Mouse (Mus musculus): ENCODE data around the gene Fiz1. TPM values are rescaled to one million over a fixed set of nuclear protein-coding genes. Genes with fewer than 3 reads are reported as not detected.
A peak's percentile ranks its signal among the peaks of the same experiment; 100 is the strongest.

Fiz1 gene
- total and polyA plus RNA-seq, 3 experiments = 17.9 to 20.4 (median 18.2) TPM

DNA sequence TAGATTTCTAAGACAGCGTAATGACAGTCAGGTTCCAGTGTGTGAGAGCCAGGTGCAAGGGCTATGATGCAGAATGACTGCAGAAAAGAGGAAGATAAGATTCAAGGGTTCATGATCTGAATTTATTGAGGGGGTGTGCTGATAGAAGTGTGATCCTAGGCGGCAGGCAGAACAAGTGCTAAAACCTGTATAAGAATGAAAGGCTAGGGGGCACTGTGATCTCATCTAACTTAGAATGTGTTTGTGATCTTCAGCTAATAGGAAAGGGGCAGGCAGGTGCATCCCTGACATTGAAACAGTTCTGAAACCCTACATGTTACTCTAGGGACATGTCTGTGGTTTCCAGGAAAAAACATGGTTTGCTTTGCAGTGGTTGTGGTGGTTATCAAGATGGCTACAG, 31.6 kb upstream of the Fiz1 start:
- H3K79me2 ChIP-seq (replicated peaks; ENCODE audit: control insufficient read depth, insufficient read depth, low read length) = no peaks in the 10 kb centered on the region
- no peaks in the 10 kb centered on the region for H3K4me1 ChIP-seq (ENCODE audit: control insufficient read depth, insufficient read depth, low read length)
- no peak for DNase-seq
- H3K36me3 ChIP-seq (ENCODE audit: control insufficient read depth, insufficient read depth, low read length) = no peaks in the 10 kb centered on the region
- no peak overlapping the region for H3K4me3 ChIP-seq
- no peak overlapping the region for H3K9ac ChIP-seq (ENCODE audit: low read depth, low read length)
- no peak overlapping the region for H3K27ac ChIP-seq
- WGBS = 79% methylated on average over 2 of the region's 2 CpGs
- TF ChIP-seq EP300 (IDR thresholded peaks at IDR 0.05; ENCODE audit: insufficient read depth, low read depth, low read length) = no peak
- TF ChIP-seq POLR2A (IDR thresholded peaks at IDR 0.05; ENCODE audit: insufficient read depth, low read depth, low read length) = no peak
- TF ChIP-seq CTCF (IDR thresholded peaks at IDR 0.05) = no peak
- intact Hi-C loops (cut with DNase I) = no loop called here
- H3K27me3 ChIP-seq (ENCODE audit: control insufficient read depth, insufficient read depth, low read length) = no peaks in the 10 kb centered on the region

- H3K9ac ChIP-seq (ENCODE audit: low read depth, low read length) = no peak overlapping the region
- H3K4me1 ChIP-seq (ENCODE audit: control insufficient read depth, insufficient read depth, low read length) = no peaks in the 10 kb centered on the region
- no peaks in the 10 kb centered on the region for H3K36me3 ChIP-seq (ENCODE audit: control insufficient read depth, insufficient read depth, low read length)
- DNase-seq = no peak
- H3K27ac ChIP-seq = no peak overlapping the region
- H3K27me3 ChIP-seq (ENCODE audit: control insufficient read depth, insufficient read depth, low read length) = no peaks in the 10 kb centered on the region
- intact Hi-C loops (cut with DNase I) = no loop called here
- H3K79me2 ChIP-seq (replicated peaks; ENCODE audit: control insufficient read depth, insufficient read depth, low read length) = no peaks in the 10 kb centered on the region
- H3K4me3 ChIP-seq = no peak overlapping the region
- TF ChIP-seq EP300 (IDR thresholded peaks at IDR 0.05; ENCODE audit: insufficient read depth, low read depth, low read length) = no peak
- no peak for TF ChIP-seq POLR2A (IDR thresholded peaks at IDR 0.05; ENCODE audit: insufficient read depth, low read depth, low read length)
- TF ChIP-seq CTCF (IDR thresholded peaks at IDR 0.05) = no peak
- 60% methylated on average over 2 of the region's 2 CpGs for WGBS
Measured at GRCm38 (mm10) chr7:5044981-5045380, 30.5 kb upstream of the Fiz1 start.

DNA sequence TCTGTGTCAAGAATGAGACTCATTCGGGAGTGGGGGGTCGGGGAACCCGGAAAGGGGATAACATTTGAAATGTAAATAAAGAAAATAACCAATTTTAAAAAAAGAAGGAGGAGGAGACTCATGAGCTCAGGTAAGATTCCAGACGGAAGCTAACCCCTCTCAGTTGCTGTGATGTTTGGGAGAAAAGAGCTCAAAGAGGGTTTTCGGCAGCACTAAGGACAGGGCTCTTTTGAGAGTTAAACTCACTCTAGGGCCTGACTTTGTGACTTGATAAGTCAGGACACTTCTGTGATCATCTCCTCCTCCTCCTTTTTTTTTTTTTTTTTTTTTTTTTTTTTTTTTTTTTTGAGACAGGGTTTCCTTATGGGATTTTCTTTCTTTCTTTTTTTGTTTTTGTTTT, 24.4 kb upstream of the Fiz1 start:
- Histone ChIP-seq H3K79me2 (replicated peaks; ENCODE audit: control insufficient read depth, insufficient read depth, low read length) (no peaks in the 10 kb centered on the region), H3K36me3 (ENCODE audit: control insufficient read depth, insufficient read depth, low read length) (no peaks in the 10 kb centered on the region; the same call in 1 of the 2 replicates), H3K4me3 (peak overlapping the region; percentile 98), H3K27ac (peak overlapping the region; percentile 98), H3K9ac (ENCODE audit: low read depth, low read length) (no peak overlapping the region), H3K27me3 (ENCODE audit: control insufficient read depth, insufficient read depth, low read length) (no peaks in the 10 kb centered on the region), H3K4me1 (ENCODE audit: control insufficient read depth, insufficient read depth, low read length) (no peaks in the 10 kb centered on the region; the same call in 1 of the 2 replicates)
- 28% methylated on average over 5 of the region's 5 CpGs for WGBS
- TF ChIP-seq CTCF (IDR thresholded peaks at IDR 0.05) (no peak), EP300 (IDR thresholded peaks at IDR 0.05; ENCODE audit: insufficient read depth, low read depth, low read length) (no peak), POLR2A (IDR thresholded peaks at IDR 0.05; ENCODE audit: insufficient read depth, low read depth, low read length) (no peak)
- DNase-seq = no peak
- intact Hi-C loops (cut with DNase I) = loop anchor here (2.0 kb wide), 1 partner anchor 18 kb away; the partner anchor contains the start of genes Ccdc106 and Zfp865

DNA sequence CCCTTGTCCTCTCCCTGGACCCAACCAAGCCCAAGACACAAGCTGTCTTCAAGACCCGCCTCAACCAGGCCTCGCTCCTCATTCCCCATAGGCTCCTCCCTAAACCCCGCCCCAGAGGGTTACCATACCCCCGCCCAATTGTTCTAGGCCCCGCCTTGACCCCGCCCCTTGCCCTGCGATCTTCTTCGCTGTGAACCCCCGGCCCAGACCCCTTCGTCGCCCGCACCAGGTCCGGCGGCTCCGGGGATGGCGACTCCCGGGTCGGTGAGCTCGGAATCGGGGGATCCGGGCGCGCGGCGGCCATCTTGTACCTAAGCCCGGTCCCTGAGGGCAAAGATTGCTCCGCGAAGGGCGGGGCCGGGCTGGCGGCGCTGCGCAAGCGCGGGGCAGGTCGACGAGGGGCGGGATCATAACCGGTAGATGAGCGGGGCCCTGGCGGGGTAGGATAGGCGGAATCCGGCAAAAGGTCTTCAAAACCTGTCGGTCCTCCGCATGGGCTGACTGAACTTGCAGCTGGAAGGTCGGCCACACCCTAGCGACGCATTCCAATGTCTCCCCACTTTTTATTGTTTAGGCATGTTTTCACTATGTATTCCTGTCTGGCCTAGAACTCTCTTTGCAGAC, 23.7 kb upstream of the Fiz1 start, which contains the start of gene Zfp784:
Gene Zfp784, minus strand, starts transcription at position 338 of the 624 bp plus-strand sequence.
- H3K27me3 ChIP-seq (ENCODE audit: control insufficient read depth, insufficient read depth, low read length) = no peaks in the 10 kb centered on the region
- no peaks in the 10 kb centered on the region; the same call in 1 of the 2 replicates for H3K4me1 ChIP-seq (ENCODE audit: control insufficient read depth, insufficient read depth, low read length)
- H3K4me3 ChIP-seq = peak within 1 kb of the TSS; percentile 98
- H3K79me2 ChIP-seq (replicated peaks; ENCODE audit: control insufficient read depth, insufficient read depth, low read length) = no peaks in the 10 kb centered on the region
- peak within 1 kb of the TSS; percentile 98 for H3K27ac ChIP-seq
- TF ChIP-seq POLR2A (IDR thresholded peaks at IDR 0.05; ENCODE audit: insufficient read depth, low read depth, low read length) = peak; percentile 81
- TF ChIP-seq CTCF (IDR thresholded peaks at IDR 0.05) = peak; percentile 3; the same call in 1 of the 2 replicates
- TF ChIP-seq EP300 (IDR thresholded peaks at IDR 0.05; ENCODE audit: insufficient read depth, low read depth, low read length) = 0 out of 2 replicates have a peak, but pooled peaks have one; percentile 12
- H3K36me3 ChIP-seq (ENCODE audit: control insufficient read depth, insufficient read depth, low read length) = no peaks in the 10 kb centered on the region; the same call in 1 of the 2 replicates
- WGBS = under 1% methylated on average over 48 of the region's 48 CpGs
- intact Hi-C loops (cut with DNase I) = loop anchor here (2.0 kb wide), 1 partner anchor 17 kb away; the partner anchor contains the start of genes Ccdc106 and Zfp865
- H3K9ac ChIP-seq (ENCODE audit: low read depth, low read length) = peak within 1 kb of the TSS; percentile 91
- peak; percentile 96 to 97 for DNase-seq

DNA sequence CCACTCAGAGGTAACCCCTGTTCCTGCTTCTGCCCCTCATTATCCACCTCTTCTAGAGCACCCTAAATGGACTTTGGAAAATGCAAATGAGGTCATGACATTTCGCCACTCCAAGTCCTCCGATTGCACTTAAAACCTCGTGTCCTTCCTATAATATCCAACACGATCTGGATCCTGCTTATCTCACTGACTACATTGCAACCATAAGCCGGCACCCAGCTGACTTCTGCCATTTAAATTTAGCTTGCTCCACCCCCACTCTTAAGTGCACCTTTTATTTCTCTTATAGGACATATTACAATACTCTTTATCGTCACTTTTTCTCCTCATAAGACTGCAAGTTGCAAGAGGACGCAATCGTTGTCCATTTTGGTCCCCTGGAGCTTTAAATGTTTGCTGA, 23.0 kb upstream of the Fiz1 start:
- peak overlapping the region; percentile 98 for H3K4me3 ChIP-seq
- DNase-seq = no peak
- no peak overlapping the region for H3K9ac ChIP-seq (ENCODE audit: low read depth, low read length)
- H3K36me3 ChIP-seq (ENCODE audit: control insufficient read depth, insufficient read depth, low read length) = no peaks in the 10 kb centered on the region; the same call in 1 of the 2 replicates
- 69% methylated on average over 8 of the region's 8 CpGs for WGBS
- no peaks in the 10 kb centered on the region for H3K79me2 ChIP-seq (replicated peaks; ENCODE audit: control insufficient read depth, insufficient read depth, low read length)
- no peaks in the 10 kb centered on the region; the same call in 1 of the 2 replicates for H3K4me1 ChIP-seq (ENCODE audit: control insufficient read depth, insufficient read depth, low read length)
- TF ChIP-seq EP300 (IDR thresholded peaks at IDR 0.05; ENCODE audit: insufficient read depth, low read depth, low read length) (no peak), POLR2A (IDR thresholded peaks at IDR 0.05; ENCODE audit: insufficient read depth, low read depth, low read length) (no peak), CTCF (IDR thresholded peaks at IDR 0.05) (no peak)
- intact Hi-C loops (cut with DNase I) = loop anchor here (2.0 kb wide), 1 partner anchor 13 kb away; the partner anchor contains the start of gene Zfp580
- no peaks in the 10 kb centered on the region for H3K27me3 ChIP-seq (ENCODE audit: control insufficient read depth, insufficient read depth, low read length)
- H3K27ac ChIP-seq = peak overlapping the region; percentile 98

- Histone ChIP-seq H3K27ac (no peak overlapping the region), H3K79me2 (replicated peaks; ENCODE audit: control insufficient read depth, insufficient read depth, low read length) (no peaks in the 10 kb centered on the region), H3K36me3 (ENCODE audit: control insufficient read depth, insufficient read depth, low read length) (no peaks in the 10 kb centered on the region; the same call in 1 of the 2 replicates), H3K9ac (ENCODE audit: low read depth, low read length) (no peak overlapping the region), H3K4me1 (ENCODE audit: control insufficient read depth, insufficient read depth, low read length) (no peaks in the 10 kb centered on the region; the same call in 1 of the 2 replicates), H3K27me3 (ENCODE audit: control insufficient read depth, insufficient read depth, low read length) (no peaks in the 10 kb centered on the region), H3K4me3 (no peak overlapping the region)
- TF ChIP-seq POLR2A (IDR thresholded peaks at IDR 0.05; ENCODE audit: insufficient read depth, low read depth, low read length) = no peak
- no peak for TF ChIP-seq CTCF (IDR thresholded peaks at IDR 0.05)
- TF ChIP-seq EP300 (IDR thresholded peaks at IDR 0.05; ENCODE audit: insufficient read depth, low read depth, low read length) = no peak
- WGBS = 91% methylated on average over 7 of the region's 7 CpGs
- intact Hi-C loops (cut with DNase I) = loop anchor here (2.0 kb wide), 1 partner anchor 14 kb away; the partner anchor contains the start of gene Zfp580
- no peak for DNase-seq
Measured at GRCm38 (mm10) chr7:5037026-5037425, 22.5 kb upstream of the Fiz1 start.

All from heart, adult 2 months (tissue).